Mouse (Mus musculus): ENCODE measurements around the gene Nhs. TPM values are rescaled to one million over a fixed set of nuclear protein-coding genes. Genes with fewer than 3 reads are reported as not detected.

The Nhs gene
- total and polyA plus RNA-seq, 3 experiments: 0.04 TPM; not detected in 2

DNA sequence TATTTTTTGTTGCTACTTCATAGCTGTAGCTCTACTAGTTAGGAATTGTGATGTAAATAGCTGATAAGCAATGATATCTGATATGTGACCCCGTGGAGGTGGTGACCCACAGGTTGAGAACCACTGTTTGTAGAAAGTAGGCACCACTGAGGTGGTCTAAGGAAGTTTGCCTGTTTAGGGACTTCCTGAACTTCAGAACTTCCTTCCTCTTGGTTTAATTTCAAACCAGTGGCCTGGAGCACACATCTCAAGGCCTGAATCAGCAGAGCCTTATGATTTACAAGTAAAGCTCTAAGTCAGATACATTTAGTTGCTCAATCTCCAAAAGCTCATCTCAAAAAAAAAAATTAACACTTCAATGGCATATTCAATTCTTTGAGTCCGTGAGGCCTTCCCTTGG, 265.1 kb downstream of the Nhs start:
- no peaks in the 10 kb centered on the region for H3K79me2 ChIP-seq (ENCODE audit: control insufficient read depth, insufficient read depth, low read length, poor library complexity)
- H3K27me3 ChIP-seq (ENCODE audit: control insufficient read depth in 1 of 2, insufficient read depth in 2 of 2, low read length in 2 of 2): no peaks in the 10 kb centered on the region; a peak in 2 of 4 replicates
- no peaks in the 10 kb centered on the region for H3K4me1 ChIP-seq (ENCODE audit: control insufficient read depth in 1 of 2, insufficient read depth in 2 of 2, low read length in 2 of 2)
- H3K9ac ChIP-seq (ENCODE audit: control insufficient read depth, low read depth, low read length, poor library complexity, severe bottlenecking): no peak overlapping the region
- H3K4me3 ChIP-seq (ENCODE audit: control insufficient read depth in 1 of 2, insufficient read depth in 1 of 2, low read depth in 2 of 2, low read length in 2 of 2): no peak overlapping the region
- H3K27ac ChIP-seq (ENCODE audit: control insufficient read depth, low read depth, low read length): no peak overlapping the region
- no peaks in the 10 kb centered on the region for H3K36me3 ChIP-seq (ENCODE audit: control insufficient read depth in 1 of 2, insufficient read depth in 2 of 2, low read length in 2 of 2)
- no peaks in the 10 kb centered on the region for H3K9me3 ChIP-seq (replicated peaks; ENCODE audit: insufficient read depth, low read length)
- TF ChIP-seq MYC (IDR thresholded peaks at IDR 0.05; ENCODE audit: low read depth, low read length) (no peak), BHLHE40 (IDR thresholded peaks at IDR 0.05; ENCODE audit: borderline replicate concordance, low read depth, low read length) (no peak), SIN3A (IDR thresholded peaks at IDR 0.05; ENCODE audit: low read length) (no peak), ZKSCAN1 (IDR thresholded peaks at IDR 0.05; ENCODE audit: low read depth, low read length) (no peak), TCF12 (IDR thresholded peaks at IDR 0.05; ENCODE audit: low read depth, low read length) (no peak), HCFC1 (IDR thresholded peaks at IDR 0.05; ENCODE audit: low read depth, low read length) (no peak), TBP (IDR thresholded peaks at IDR 0.05; ENCODE audit: low read depth, low read length) (no peak), POLR2AphosphoS2 (IDR thresholded peaks at IDR 0.05; ENCODE audit: low read length) (no peak), UBTF (IDR thresholded peaks at IDR 0.05; ENCODE audit: borderline replicate concordance, insufficient read depth, low read depth, low read length) (no peak), NELFE (IDR thresholded peaks at IDR 0.05; ENCODE audit: low read depth, low read length) (no peak), USF2 (IDR thresholded peaks at IDR 0.05; ENCODE audit: borderline replicate concordance in 1 of 2, insufficient read depth in 1 of 2, low read depth in 1 of 2, low read length in 2 of 2) (no peak)
- DNase-seq (ENCODE audit: low read depth, low spot score): no peak

DNA sequence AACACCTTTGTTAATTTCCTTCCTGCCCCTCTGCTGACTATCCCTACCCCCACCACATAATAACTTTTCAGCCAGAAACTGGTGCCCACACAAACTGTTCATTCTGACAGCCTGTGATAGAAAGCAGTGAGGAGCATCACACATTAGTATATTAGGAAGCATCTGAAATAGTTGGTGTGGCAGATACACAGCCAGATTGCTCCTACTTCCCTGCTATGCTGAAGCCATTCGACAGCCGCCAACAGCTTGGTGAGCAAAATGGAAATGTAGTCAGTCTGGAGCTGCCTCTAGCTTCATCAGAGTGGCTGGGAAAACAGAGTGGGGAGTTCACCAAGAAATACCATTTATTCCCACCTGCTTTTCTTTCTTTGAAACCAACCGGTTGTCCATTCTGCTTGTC, 275.9 kb downstream of the Nhs start:
- Histone ChIP-seq H3K27ac (ENCODE audit: control insufficient read depth, low read depth, low read length) (no peak overlapping the region), H3K9ac (ENCODE audit: control insufficient read depth, low read depth, low read length, poor library complexity, severe bottlenecking) (no peak overlapping the region), H3K9me3 (replicated peaks; ENCODE audit: insufficient read depth, low read length) (no peaks in the 10 kb centered on the region), H3K27me3 (ENCODE audit: control insufficient read depth in 1 of 2, insufficient read depth in 2 of 2, low read length in 2 of 2) (no peaks in the 10 kb centered on the region), H3K4me3 (ENCODE audit: control insufficient read depth in 1 of 2, insufficient read depth in 1 of 2, low read depth in 2 of 2, low read length in 2 of 2) (no peak overlapping the region), H3K36me3 (ENCODE audit: control insufficient read depth in 1 of 2, insufficient read depth in 2 of 2, low read length in 2 of 2) (no peaks in the 10 kb centered on the region), H3K4me1 (ENCODE audit: control insufficient read depth in 1 of 2, insufficient read depth in 2 of 2, low read length in 2 of 2) (no peaks in the 10 kb centered on the region), H3K79me2 (ENCODE audit: control insufficient read depth, insufficient read depth, low read length, poor library complexity) (no peaks in the 10 kb centered on the region)
- no peak for DNase-seq (ENCODE audit: low read depth, low spot score)
- no peak for TF ChIP-seq TAL1 (IDR thresholded peaks at IDR 0.05; ENCODE audit: low read length)
- no peak for TF ChIP-seq ZKSCAN1 (IDR thresholded peaks at IDR 0.05; ENCODE audit: low read depth, low read length)
- TF ChIP-seq USF2 (IDR thresholded peaks at IDR 0.05; ENCODE audit: borderline replicate concordance in 1 of 2, insufficient read depth in 1 of 2, low read depth in 1 of 2, low read length in 2 of 2): no peak
- TF ChIP-seq NRF1 (IDR thresholded peaks at IDR 0.05; ENCODE audit: insufficient read depth, low read depth, low read length, poor library complexity, severe bottlenecking): no peak
- TF ChIP-seq ZC3H11A (IDR thresholded peaks at IDR 0.05; ENCODE audit: low read depth, low read length): no peak
- no peak for TF ChIP-seq NELFE (IDR thresholded peaks at IDR 0.05; ENCODE audit: low read depth, low read length)
- TF ChIP-seq ZNF384 (IDR thresholded peaks at IDR 0.05; ENCODE audit: low read depth, low read length): no peak
- TF ChIP-seq MEF2A (IDR thresholded peaks at IDR 0.05; ENCODE audit: extremely low read depth, insufficient replicate concordance, low read depth, low read length, poor library complexity, severe bottlenecking): no peak
- TF ChIP-seq ETS1 (IDR thresholded peaks at IDR 0.05; ENCODE audit: low read depth, low read length): no peak
- TF ChIP-seq JUND (IDR thresholded peaks at IDR 0.05; ENCODE audit: low read depth, low read length): no peak
- no peak for TF ChIP-seq ELF1 (IDR thresholded peaks at IDR 0.05; ENCODE audit: low read depth, low read length)
- TF ChIP-seq CHD1 (IDR thresholded peaks at IDR 0.05; ENCODE audit: low read depth, low read length): no peak
- TF ChIP-seq MYC (IDR thresholded peaks at IDR 0.05; ENCODE audit: low read depth, low read length): no peak
- no peak for TF ChIP-seq TCF12 (IDR thresholded peaks at IDR 0.05; ENCODE audit: low read depth, low read length)

All from MEL (cell line).